9 mouse cellular contexts compared by ENCODE assay signal in genomic region chr14:54781610-54782365, GRCm38 (mm10). TPM values are rescaled to one million over a fixed set of nuclear protein-coding genes. Genes with fewer than 3 reads are reported as not detected.
DNase-seq lines count a peak whose midpoint lies in the region; ATAC-seq lines count a peak whose summit lies in the region.
"Had no signal": no experiment of that assay in that cellular context is flagged by ENCODE, and none has a peak within 500 bp of the region (broad histone marks: within the 10 kb centered on the region; RNA-seq: fewer than 3 reads in every experiment).

Slc7a8 (minus strand) TSS chr14:54781946.

- intact Hi-C loops in gastrocnemius, postnatal 36 days (cut with DNase I) = loop anchor here (2.0 kb wide), 1 partner anchor 33 kb away; no protein-coding TSS in a partner anchor
- intact Hi-C loops in left cerebral cortex, postnatal 4 days (cut with DNase I) = loop anchor here (2.0 kb wide), 1 partner anchor 67 kb away; no protein-coding TSS in a partner anchor

- ATAC-seq in intestine, embryonic 14.5 days (replicated peaks; ENCODE audit: low FRiP score, low TSS enrichment, low read depth) = peak; percentile 49; the same call in 1 of the 2 replicates
- ATAC-seq in activated CD4-positive, CD25-positive, alpha-beta regulatory T cell, adult 4 months = no peak

- WGBS in intestine, embryonic 14.5 days = 2% methylated on average over 37 of the region's 37 CpGs
- WGBS in midbrain, embryonic 10.5 days = 2% methylated on average over 37 of the region's 37 CpGs

- peak; percentile 62 to 71 for DNase-seq in adrenal gland, adult 18-20 months (ENCODE audit: low spot score in 2 of 2)
- DNase-seq in embryo, embryonic 10 days (ENCODE audit: low spot score) = peak; percentile 76
- DNase-seq in gastrocnemius, postnatal 36 days = peak; percentile 50 to 57
- peak; percentile 76 for DNase-seq in intestine, embryonic 14.5 days (ENCODE audit: low spot score)
- peak; percentile 62 for DNase-seq in left cerebral cortex, postnatal 4 days
- DNase-seq in midbrain, embryonic 10.5 days (ENCODE audit: low spot score) = peak; percentile 70
- peak; percentile 71 for DNase-seq in skeletal muscle tissue, adult 2 months (ENCODE audit: low read depth, low spot score)

- H3K27ac ChIP-seq in intestine, embryonic 14.5 days (ENCODE audit: low read depth) = peak within 1 kb of the TSS; percentile 38; the same call in 1 of the 2 replicates
- 0 out of 2 replicates have a peak within 1 kb of the TSS, but pooled peaks have one; percentile 19 for H3K27ac ChIP-seq in midbrain, embryonic 10.5 days (replicated peaks)

- no peaks in the 10 kb centered on the region for H3K9me3 ChIP-seq in intestine, embryonic 14.5 days (ENCODE audit: control insufficient read depth, low read length)
- H3K9me3 ChIP-seq in midbrain, embryonic 10.5 days (replicated peaks) = no peaks in the 10 kb centered on the region

- H3K4me3 ChIP-seq in intestine, embryonic 14.5 days (ENCODE audit: low read depth, low read length) = peak within 1 kb of the TSS; percentile 53
- peak within 1 kb of the TSS; percentile 62 for H3K4me3 ChIP-seq in midbrain, embryonic 10.5 days
- H3K4me3 ChIP-seq: myocyte had no signal

- H3K4me1 ChIP-seq in intestine, embryonic 14.5 days (replicated peaks; ENCODE audit: control insufficient read depth, insufficient read depth, low read length) = peaks cover 10% of the 10 kb centered on the region; the same call in 1 of the 2 replicates
- H3K4me1 ChIP-seq in midbrain, embryonic 10.5 days = peaks cover 11% of the 10 kb centered on the region

- peaks cover 7% of the 10 kb centered on the region; the same call in 1 of the 2 replicates for H3K27me3 ChIP-seq in intestine, embryonic 14.5 days (replicated peaks; ENCODE audit: control insufficient read depth, insufficient read depth, low read length)
- H3K27me3 ChIP-seq in midbrain, embryonic 10.5 days (ENCODE audit: low read depth, poor library complexity, severe bottlenecking) = peaks cover 53% of the 10 kb centered on the region

- H3K4me2 ChIP-seq in intestine, embryonic 14.5 days (ENCODE audit: low read length) = peak within 1 kb of the TSS; percentile 57

- peak within 1 kb of the TSS; percentile 48 for H3K9ac ChIP-seq in intestine, embryonic 14.5 days (ENCODE audit: low read length)

- no peaks in the 10 kb centered on the region for H3K36me3 ChIP-seq in intestine, embryonic 14.5 days (ENCODE audit: control insufficient read depth, insufficient read depth, low read length)
- no peaks in the 10 kb centered on the region for H3K36me3 ChIP-seq in midbrain, embryonic 10.5 days

RNA-seq across cellular contexts. Expression of gene Slc7a8, which starts in this region (rescaled TPM):
- 10 to 100 TPM; 24.6 to 55.6 TPM for total RNA-seq in adrenal gland, adult 18-20 months (2021)
- total RNA-seq in gastrocnemius, postnatal 36 days (2021) = 10 to 100 TPM; 17.5 to 23.4 TPM
- polyA plus RNA-seq in intestine, embryonic 14.5 days (2014; fragmentation: Nextera tagmentation; extraction: Ambion mirVana) = 24.0 and 26.7 TPM in 2 replicates
- 10 to 100 TPM; 33.7 to 36.5 TPM for total RNA-seq in left cerebral cortex, postnatal 4 days (2021)
- 1.8 and 2.4 TPM in 2 replicates for polyA plus RNA-seq in midbrain, embryonic 10.5 days (2016; fragmentation: Nextera tagmentation; extraction: Ambion mirVana)
- not detected for polyA plus RNA-seq in activated CD4-positive, CD25-positive, alpha-beta regulatory T cell, adult 4 months (2017; shearing (Covaris generic))
- polyA plus RNA-seq: myocyte had no signal
